8 mouse cellular contexts compared by ENCODE assay signal in the genomic region with DNA sequence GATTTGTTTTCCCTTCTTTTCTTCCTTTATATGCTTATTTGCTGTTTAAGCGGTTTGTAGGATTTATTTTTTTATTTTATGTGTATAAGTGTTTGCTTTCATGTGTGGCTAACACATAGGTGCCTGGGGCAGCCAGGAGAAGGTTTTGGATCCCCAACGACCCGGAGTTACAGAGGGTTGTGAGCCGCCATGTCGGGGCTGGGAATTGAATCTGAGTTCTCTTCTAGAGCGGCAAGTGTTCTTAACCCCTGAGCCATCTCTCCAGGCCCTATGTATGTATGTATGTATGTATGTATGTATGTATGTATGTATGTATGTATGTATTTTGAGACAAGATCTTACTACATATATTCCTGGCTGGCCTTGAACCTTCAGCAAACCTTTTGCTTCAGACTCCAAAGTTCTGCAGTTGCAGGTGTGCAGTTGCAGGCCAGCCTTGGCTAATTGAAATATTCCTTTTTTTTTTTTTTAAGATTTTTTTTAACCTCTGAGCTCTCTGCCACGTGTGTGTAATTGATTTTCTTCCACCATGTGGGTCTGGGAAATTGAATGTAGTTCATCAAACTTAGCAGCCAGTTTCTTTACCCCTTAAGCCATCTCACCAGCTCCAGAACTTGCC. TPM values are rescaled to one million over a fixed set of nuclear protein-coding genes. Genes with fewer than 3 reads are reported as not detected.
DNase-seq lines count a peak whose midpoint lies in the region; ATAC-seq and TF ChIP-seq lines count a peak whose summit lies in the region.

No protein-coding gene starts in this region.

- intact Hi-C loops in gastrocnemius, postnatal 14 days (cut with DNase I; ENCODE audit: low total_unique reads) = no loop called here

- H3K27me3 ChIP-seq in G1E (ENCODE audit: insufficient read depth, low read length) = no peaks in the 10 kb centered on the region
- no peaks in the 10 kb centered on the region for H3K27me3 ChIP-seq in forebrain, postnatal 0 days (ENCODE audit: insufficient read depth, low read length)

- peaks cover 29% of the 10 kb centered on the region for H3K36me3 ChIP-seq in G1E (replicated peaks)
- H3K36me3 ChIP-seq in forebrain, postnatal 0 days (ENCODE audit: insufficient read depth) = no peaks in the 10 kb centered on the region

- no peak for TF ChIP-seq CTCF in G1E (IDR thresholded peaks at IDR 0.05; ENCODE audit: low read depth, low read length)
- TF ChIP-seq CTCF in forebrain, postnatal 0 days (IDR thresholded peaks at IDR 0.05; ENCODE audit: low read depth) = no peak

- WGBS in forebrain, postnatal 0 days = 13% methylated on average over 7 of the region's 7 CpGs

- peak overlapping the region; percentile 53 for H3K4me2 ChIP-seq in forebrain, postnatal 0 days (ENCODE audit: low read depth)

- peak; percentile 13 for DNase-seq in gastrocnemius, postnatal 14 days
- no peak for DNase-seq in gastrocnemius, postnatal 25 days
- DNase-seq in G1E (ENCODE audit: low spot score) = no peak
- peak; percentile 32 for DNase-seq in forebrain, postnatal 0 days
- DNase-seq in kidney, postnatal 14 days = peak; percentile 12
- DNase-seq in natural killer cell, adult 2 months (ENCODE audit: low spot score in 2 of 2) = peak; percentile 5 to 11
- no peak for DNase-seq in right cerebral cortex, postnatal 10 days (ENCODE audit: low spot score in 2 of 2)

- peak overlapping the region; percentile 91 for H3K27ac ChIP-seq in forebrain, postnatal 0 days (ENCODE audit: low read depth, low read length)

- peak overlapping the region; percentile 79 for H3K4me3 ChIP-seq in G1E (ENCODE audit: low read depth, low read length)
- H3K4me3 ChIP-seq in forebrain, postnatal 0 days (ENCODE audit: low read depth, low read length) = peak overlapping the region; percentile 85

- peaks cover 61% of the 10 kb centered on the region for H3K4me1 ChIP-seq in G1E (ENCODE audit: insufficient read depth, low read depth, low read length)
- no peaks in the 10 kb centered on the region for H3K4me1 ChIP-seq in forebrain, postnatal 0 days (ENCODE audit: insufficient read depth)

- ATAC-seq in G1E (ENCODE audit: extremely low read depth, insufficient number of reproducible peaks, low FRiP score, poor library complexity, severe bottlenecking) = no peak
- ATAC-seq in forebrain, postnatal 0 days = no peak
- ATAC-seq in cerebellum, adult (ENCODE audit: insufficient number of reproducible peaks, low FRiP score, low TSS enrichment) = no peak

- H3K9me3 ChIP-seq in G1E (replicated peaks) = no peaks in the 10 kb centered on the region
- H3K9me3 ChIP-seq in forebrain, postnatal 0 days (ENCODE audit: low read length) = no peaks in the 10 kb centered on the region

- peak overlapping the region; percentile 95 for H3K9ac ChIP-seq in forebrain, postnatal 0 days

RNA-seq across cellular contexts. Expression of a gene that starts 1.0 kb away (rescaled TPM):
- total RNA-seq in gastrocnemius, postnatal 14 days (2021) = 100 to 1,000 TPM; 470 to 562 TPM
- total RNA-seq in gastrocnemius, postnatal 25 days (2021) = 100 to 1,000 TPM; 510 to 555 TPM
- 76.7 and 101 TPM in 2 replicates for total RNA-seq in G1E (2014; fragmentation: Nextera tagmentation)
- total RNA-seq in G1E (2017) = 59.9 TPM in 2 replicates
- 41.5 and 56.0 TPM in 2 replicates for polyA plus RNA-seq in G1E (2012)
- total RNA-seq in forebrain, postnatal 0 days (2014; rRNA removed) = 71.7 and 83.2 TPM in 2 replicates
- 90.8 and 97.9 TPM in 2 replicates for polyA plus RNA-seq in forebrain, postnatal 0 days (2015; fragmentation: Nextera tagmentation; extraction: Ambion mirVana)

RNA-seq across cellular contexts. Expression of a gene that starts 10.6 kb away (rescaled TPM):
- total RNA-seq in gastrocnemius, postnatal 14 days (2021) = 10 to 100 TPM; 64.4 to 69.3 TPM
- total RNA-seq in gastrocnemius, postnatal 25 days (2021) = 10 to 100 TPM; 57.3 to 63.7 TPM
- 138 and 144 TPM in 2 replicates for total RNA-seq in G1E (2014; fragmentation: Nextera tagmentation)
- total RNA-seq in G1E (2017) = 146 and 158 TPM in 2 replicates
- 17.0 and 42.2 TPM in 2 replicates for polyA plus RNA-seq in G1E (2012)
- 131 and 146 TPM in 2 replicates for total RNA-seq in forebrain, postnatal 0 days (2014; rRNA removed)
- polyA plus RNA-seq in forebrain, postnatal 0 days (2015; fragmentation: Nextera tagmentation; extraction: Ambion mirVana) = 169 and 184 TPM in 2 replicates

RNA-seq across cellular contexts. Expression of a gene that starts 17.6 kb away (rescaled TPM):
- not detected for total RNA-seq in gastrocnemius, postnatal 14 days (2021)
- not detected for total RNA-seq in gastrocnemius, postnatal 25 days (2021)
- not detected in 2 replicates for total RNA-seq in G1E (2014; fragmentation: Nextera tagmentation)
- total RNA-seq in G1E (2017) = not detected in 2 replicates
- not detected in 2 replicates for polyA plus RNA-seq in G1E (2012)
- not detected in 2 replicates for total RNA-seq in forebrain, postnatal 0 days (2014; rRNA removed)
- polyA plus RNA-seq in forebrain, postnatal 0 days (2015; fragmentation: Nextera tagmentation; extraction: Ambion mirVana) = not detected in 2 replicates

RNA-seq across cellular contexts. Expression of a gene that starts 56.0 kb away (rescaled TPM):
- 1 to 10 TPM; 2.0 to 2.7 TPM for total RNA-seq in gastrocnemius, postnatal 14 days (2021)
- total RNA-seq in gastrocnemius, postnatal 25 days (2021) = 1 to 10 TPM; 1.8 TPM
- total RNA-seq in G1E (2014; fragmentation: Nextera tagmentation) = 3.1 and 3.7 TPM in 2 replicates
- total RNA-seq in G1E (2017) = 1.4 TPM in 2 replicates
- 0.03 and 0.10 TPM in 2 replicates for polyA plus RNA-seq in G1E (2012)
- total RNA-seq in forebrain, postnatal 0 days (2014; rRNA removed) = 4.3 and 5.8 TPM in 2 replicates
- polyA plus RNA-seq in forebrain, postnatal 0 days (2015; fragmentation: Nextera tagmentation; extraction: Ambion mirVana) = 3.3 and 4.8 TPM in 2 replicates

Comparison
In these comparisons a context has a peak if more than half of its experiments do, and no peak if none do; other contexts are left out.
1. DNase-seq: peak in gastrocnemius, postnatal 14 days (single experiment), forebrain, postnatal 0 days (single experiment), kidney, postnatal 14 days (single experiment) and natural killer cell, adult 2 months (2 of 2); none in gastrocnemius, postnatal 25 days (single experiment), G1E (single experiment) and right cerebral cortex, postnatal 10 days (0 of 2).